Mouse (Mus musculus): ENCODE measurements around the gene Ttc9b.

GRCm38 (mm10) chr7:27657824-27658395 is 4.2 kb downstream of the Ttc9b start:
- TF ChIP-seq POLR2A (IDR thresholded peaks at IDR 0.05; ENCODE audit: borderline replicate concordance, low read depth, low read length) (no peak), CTCF (IDR thresholded peaks at IDR 0.05; ENCODE audit: low read depth, low read length) (no peak)

Measured in bone marrow macrophage, adult 2 months (primary cell).